Comparison of ENCODE assay signal across 14 mouse cellular contexts in the genomic region with DNA sequence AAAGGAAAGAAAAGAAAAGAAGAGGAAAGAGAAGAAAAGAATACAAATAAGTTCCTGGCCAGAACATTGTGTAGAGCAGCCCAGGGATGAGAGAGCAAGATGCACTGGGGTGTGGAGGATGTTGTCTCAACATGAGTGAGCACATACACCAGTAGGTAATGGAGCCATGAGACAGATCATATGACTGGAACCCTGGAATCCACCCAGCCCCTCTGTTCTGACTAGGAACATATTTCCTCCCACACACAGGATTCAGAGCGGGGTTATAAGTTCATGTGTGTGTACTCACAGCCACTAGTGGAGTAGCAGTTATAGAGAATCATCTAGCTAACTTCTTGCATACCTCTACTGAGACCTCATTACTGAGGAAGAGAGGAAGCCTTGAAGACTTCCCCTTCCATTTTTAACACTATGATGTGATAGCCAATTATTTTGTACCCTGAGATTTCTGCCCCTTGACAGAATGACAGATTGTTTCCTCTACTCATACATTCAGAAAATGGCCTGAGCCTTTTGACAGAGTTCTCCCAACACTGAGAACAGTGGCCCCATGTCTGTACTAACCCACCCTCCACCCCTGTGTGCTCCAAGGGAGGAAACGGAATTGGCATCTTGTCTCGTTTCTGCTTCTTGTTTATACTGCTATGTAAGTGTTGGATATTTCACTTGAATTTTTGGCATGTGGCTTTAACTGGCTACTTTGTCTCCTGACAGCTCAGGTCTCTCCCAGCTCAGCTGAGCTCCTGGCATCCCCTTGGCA. TPM values are rescaled to one million over a fixed set of nuclear protein-coding genes. Genes with fewer than 3 reads are reported as not detected.
DNase-seq lines count a peak whose midpoint lies in the region; ATAC-seq lines count a peak whose summit lies in the region.
"Had no signal": no experiment of that assay in that cellular context is flagged by ENCODE, and none has a peak within 500 bp of the region (broad histone marks: within the 10 kb centered on the region; RNA-seq: fewer than 3 reads in every experiment).

No protein-coding gene starts in this region.

- no peak overlapping the region for H3K4me2 ChIP-seq in kidney, embryonic 14.5 days (replicated peaks; ENCODE audit: low read depth, low read length)
- no peak overlapping the region for H3K4me2 ChIP-seq in midbrain, embryonic 11.5 days
- H3K4me2 ChIP-seq: forebrain, embryonic 13.5 days; midbrain, embryonic 15.5 days had no signal

- peak; percentile 62; the same call in 1 of the 2 replicates for ATAC-seq in kidney, embryonic 14.5 days (ENCODE audit: low FRiP score, low TSS enrichment)
- ATAC-seq in midbrain, embryonic 11.5 days (ENCODE audit: low FRiP score), result no peak
- peak; percentile 47 to 49 for ATAC-seq in hematopoietic stem cell, adult 5-6 weeks (replicated peaks in 1 of 2; ENCODE audit: insufficient read depth in 1 of 2, low FRiP score in 2 of 2, low TSS enrichment in 1 of 2, low read depth in 1 of 2, poor library complexity in 2 of 2, severe bottlenecking in 2 of 2)
- ATAC-seq in erythroid progenitor cell, adult 5-6 weeks (replicated peaks; ENCODE audit: low FRiP score, poor library complexity, severe bottlenecking), result no peak
- ATAC-seq: forebrain, embryonic 13.5 days; midbrain, embryonic 15.5 days had no signal

- DNase-seq in kidney, adult 8-10 months, result no peak
- DNase-seq in midbrain, embryonic 10.5 days (ENCODE audit: low spot score), result no peak
- DNase-seq in midbrain, embryonic 11.5 days (ENCODE audit: low spot score, missing footprints), result no peak
- no peak for DNase-seq in adrenal gland, adult (ENCODE audit: inconsistent age in 2 of 2, low spot score in 1 of 2)
- DNase-seq: adrenal gland, postnatal 36 days; cerebellum, postnatal 14 days; gastrocnemius, postnatal 14 days; heart, postnatal 36 days had no signal

- H3K9ac ChIP-seq in kidney, embryonic 14.5 days (ENCODE audit: low read depth, low read length), result no peak overlapping the region
- H3K9ac ChIP-seq in midbrain, embryonic 11.5 days (ENCODE audit: low read length), result no peak overlapping the region
- H3K9ac ChIP-seq: forebrain, embryonic 13.5 days; midbrain, embryonic 15.5 days had no signal

- H3K4me1 ChIP-seq in kidney, embryonic 14.5 days (ENCODE audit: control insufficient read depth, insufficient read depth, low read length), result no peaks in the 10 kb centered on the region; the same call in 1 of the 2 replicates
- peaks cover 34% of the 10 kb centered on the region for H3K4me1 ChIP-seq in midbrain, embryonic 10.5 days
- peaks cover 15% of the 10 kb centered on the region for H3K4me1 ChIP-seq in midbrain, embryonic 11.5 days (ENCODE audit: control insufficient read depth, insufficient read depth, low read length)

- no peaks in the 10 kb centered on the region for H3K9me3 ChIP-seq in kidney, embryonic 14.5 days (ENCODE audit: control insufficient read depth, low read length)
- no peaks in the 10 kb centered on the region for H3K9me3 ChIP-seq in midbrain, embryonic 10.5 days (replicated peaks)
- no peaks in the 10 kb centered on the region for H3K9me3 ChIP-seq in midbrain, embryonic 11.5 days (ENCODE audit: control insufficient read depth, low read length)
- H3K9me3 ChIP-seq: forebrain, embryonic 13.5 days; midbrain, embryonic 15.5 days had no signal

- no peaks in the 10 kb centered on the region for H3K36me3 ChIP-seq in kidney, embryonic 14.5 days (ENCODE audit: control insufficient read depth, insufficient read depth, low read length)
- no peaks in the 10 kb centered on the region for H3K36me3 ChIP-seq in midbrain, embryonic 10.5 days
- H3K36me3 ChIP-seq in midbrain, embryonic 11.5 days (ENCODE audit: control insufficient read depth, insufficient read depth, low read length), result no peaks in the 10 kb centered on the region
- H3K36me3 ChIP-seq: midbrain, embryonic 15.5 days had no signal

- H3K4me3 ChIP-seq in kidney, embryonic 14.5 days (ENCODE audit: low read length), result no peak overlapping the region
- H3K4me3 ChIP-seq in midbrain, embryonic 10.5 days, result no peak overlapping the region
- H3K4me3 ChIP-seq in midbrain, embryonic 11.5 days (ENCODE audit: low read depth, low read length), result no peak overlapping the region
- H3K4me3 ChIP-seq: forebrain, embryonic 13.5 days; midbrain, embryonic 15.5 days had no signal

- 57% methylated on average over 3 of the region's 3 CpGs for WGBS in kidney, embryonic 14.5 days
- WGBS in midbrain, embryonic 10.5 days, result 79% methylated on average over 3 of the region's 3 CpGs
- WGBS in midbrain, embryonic 11.5 days, result 85% methylated on average over 3 of the region's 3 CpGs

- no peaks in the 10 kb centered on the region for H3K27me3 ChIP-seq in kidney, embryonic 14.5 days (ENCODE audit: control insufficient read depth, insufficient read depth, low read length)
- no peaks in the 10 kb centered on the region for H3K27me3 ChIP-seq in midbrain, embryonic 10.5 days (ENCODE audit: low read depth, poor library complexity, severe bottlenecking)
- no peaks in the 10 kb centered on the region for H3K27me3 ChIP-seq in midbrain, embryonic 11.5 days (ENCODE audit: control insufficient read depth, insufficient read depth, low read length)
- H3K27me3 ChIP-seq: forebrain, embryonic 13.5 days; midbrain, embryonic 15.5 days had no signal

- H3K27ac ChIP-seq in kidney, embryonic 14.5 days (ENCODE audit: low read depth, low read length), result no peak overlapping the region
- peak overlapping the region; percentile 81 for H3K27ac ChIP-seq in midbrain, embryonic 10.5 days (replicated peaks)
- no peak overlapping the region for H3K27ac ChIP-seq in midbrain, embryonic 11.5 days (ENCODE audit: low read depth, low read length)
- H3K27ac ChIP-seq: forebrain, embryonic 13.5 days; midbrain, embryonic 15.5 days had no signal

RNA-seq across cellular contexts. Expression of a gene that starts 24.7 kb away (rescaled TPM):
- 0.43 TPM in 1 of 2 replicates, not detected in the other for polyA plus RNA-seq in kidney, embryonic 14.5 days (2014; fragmentation: Nextera tagmentation; extraction: Ambion mirVana)
- polyA plus RNA-seq in midbrain, embryonic 10.5 days (2016; fragmentation: Nextera tagmentation; extraction: Ambion mirVana), result not detected in 2 replicates
- not detected in 2 replicates for polyA plus RNA-seq in midbrain, embryonic 11.5 days (2014; fragmentation: Nextera tagmentation; extraction: Ambion mirVana)
- not detected in 2 replicates for total RNA-seq in hematopoietic stem cell, adult 5-6 weeks (2017)
- not detected in 2 replicates for total RNA-seq in erythroid progenitor cell, adult 5-6 weeks (2015; ENCODE audit: low replicate concordance)
- total RNA-seq in erythroid progenitor cell, adult 5-6 weeks (2017; ENCODE audit: low replicate concordance), result not detected in 2 replicates
- total RNA-seq: gastrocnemius, postnatal 14 days; heart, postnatal 36 days had no signal
- polyA plus RNA-seq: embryonic facial prominence, embryonic 11.5 days; forebrain, embryonic 13.5 days had no signal

RNA-seq across cellular contexts. Expression of a gene that starts 47.1 kb away (rescaled TPM):
- 52.2 and 53.3 TPM in 2 replicates for polyA plus RNA-seq in kidney, embryonic 14.5 days (2014; fragmentation: Nextera tagmentation; extraction: Ambion mirVana)
- 32.2 and 34.2 TPM in 2 replicates for polyA plus RNA-seq in midbrain, embryonic 10.5 days (2016; fragmentation: Nextera tagmentation; extraction: Ambion mirVana)
- 36.1 and 40.2 TPM in 2 replicates for polyA plus RNA-seq in midbrain, embryonic 11.5 days (2014; fragmentation: Nextera tagmentation; extraction: Ambion mirVana)
- total RNA-seq in hematopoietic stem cell, adult 5-6 weeks (2017), result 121 and 140 TPM in 2 replicates
- 21.8 and 56.9 TPM in 2 replicates for total RNA-seq in erythroid progenitor cell, adult 5-6 weeks (2015; ENCODE audit: low replicate concordance)
- total RNA-seq in erythroid progenitor cell, adult 5-6 weeks (2017; ENCODE audit: low replicate concordance), result 42.4 and 49.0 TPM in 2 replicates

Comparison
In these comparisons a context has a peak if more than half of its experiments do, and no peak if none do; other contexts are left out.
1. ATAC-seq: peak in kidney, embryonic 14.5 days (single experiment) and hematopoietic stem cell, adult 5-6 weeks (2 of 2); none in midbrain, embryonic 11.5 days (single experiment) and erythroid progenitor cell, adult 5-6 weeks (single experiment).